Mouse (Mus musculus) mesoderm, embryonic 11.5 days (tissue): ENCODE data around the gene Rybp.
A peak's percentile ranks its signal among the peaks of the same experiment; 100 is the strongest.

ENCODE experiments used
- DNase-seq: peaks from one replicate; pipeline ENCODE4 v3.0.0-alpha.2; 2012; ENCODE audit warnings: low read depth, low spot score

Gene Rybp

GRCm38 (mm10) chr6:100219971-100220370 lies 67.3 kb downstream of the Rybp start:
- DNase-seq = no peak

- peak; percentile 72 for DNase-seq
These were observed 68.5 kb downstream of the Rybp start for GRCm38 (mm10) chr6:100218541-100219341.

- no peak for DNase-seq
These were observed 69.8 kb downstream of the Rybp start for GRCm38 (mm10) chr6:100217507-100217906.

- no peak for DNase-seq
These were observed 70.3 kb downstream of the Rybp start for GRCm38 (mm10) chr6:100216945-100217344.

GRCm38 (mm10) chr6:100215809-100216208 lies 71.5 kb downstream of the Rybp start:
- no peak for DNase-seq

- no peak for DNase-seq
These were observed 73.0 kb downstream of the Rybp start for GRCm38 (mm10) chr6:100214132-100214913.

- DNase-seq = no peak
These were observed 73.7 kb downstream of the Rybp start for GRCm38 (mm10) chr6:100213596-100213995.

GRCm38 (mm10) chr6:100212820-100213219 lies 74.5 kb downstream of the Rybp start:
- peak; percentile 37 for DNase-seq

- no peak for DNase-seq
These were observed 75.6 kb downstream of the Rybp start for GRCm38 (mm10) chr6:100211646-100212045.

GRCm38 (mm10) chr6:100210517-100210916 lies 76.8 kb downstream of the Rybp start:
- DNase-seq = no peak

GRCm38 (mm10) chr6:100206741-100207275 lies 80.5 kb downstream of the Rybp start:
- no peak for DNase-seq

GRCm38 (mm10) chr6:100206261-100206660 lies 81.0 kb downstream of the Rybp start:
- DNase-seq = no peak

- DNase-seq = no peak
These were observed 82.8 kb downstream of the Rybp start for GRCm38 (mm10) chr6:100204436-100204835.

- DNase-seq = peak; percentile 66
These were observed 83.8 kb downstream of the Rybp start for GRCm38 (mm10) chr6:100203492-100203891.

- no peak for DNase-seq
These were observed 85.2 kb downstream of the Rybp start for GRCm38 (mm10) chr6:100202091-100202490.

GRCm38 (mm10) chr6:100197102-100197501 lies 90.2 kb downstream of the Rybp start:
- no peak for DNase-seq

GRCm38 (mm10) chr6:100195870-100196409 lies 91.3 kb downstream of the Rybp start:
- peak; percentile 56 for DNase-seq

GRCm38 (mm10) chr6:100195091-100195490 lies 92.2 kb downstream of the Rybp start:
- DNase-seq = no peak

GRCm38 (mm10) chr6:100193760-100194159 lies 93.5 kb downstream of the Rybp start:
- DNase-seq = no peak

- no peak for DNase-seq
These were observed 94.5 kb downstream of the Rybp start for GRCm38 (mm10) chr6:100192691-100193229.

- DNase-seq = no peak
These were observed 96.3 kb downstream of the Rybp start for GRCm38 (mm10) chr6:100190803-100191559.
